Mouse (Mus musculus) adrenal gland, adult 18-20 months (tissue): ENCODE data around the gene Zfp3. TPM values are rescaled to one million over a fixed set of nuclear protein-coding genes. Genes with fewer than 3 reads are reported as not detected.

Experiments used
- DNase-seq, 2 experiments: peaks; one replicate each; pipeline ENCODE4 v3.0.0; 2021 to 2022; ENCODE audit warnings: low spot score in 2 of 2
- long read RNA-seq, 2 experiments: library from polyadenylated mRNA; stranded (forward); transcript quantifications; one replicate each; pipeline ENCODE4 v2.0.0; 2021
- total RNA-seq, 2 experiments: library from RNA; stranded (reverse); gene quantifications; 1 replicate in 1 of 2; 2 replicates in 1 of 2; pipeline ENCODE4 v1.2.3; 2021

Gene Zfp3
- total RNA-seq = 1 to 10 TPM; 9.2 to 9.5 TPM
- long read RNA-seq, experiment 1, partial matches to known transcripts = 0 of 3 reads
- long read RNA-seq, experiment 1, other reads (novel, unspliced or antisense) = 0 of 3 reads
- long read RNA-seq, experiment 2, transcript Zfp3-201 (2 exons, 2,061 nt) = major isoform, 5 of 5 reads
- long read RNA-seq, experiment 2, partial matches to known transcripts = 0 of 5 reads
- long read RNA-seq, experiment 2, other reads (novel, unspliced or antisense) = 0 of 5 reads

DNA sequence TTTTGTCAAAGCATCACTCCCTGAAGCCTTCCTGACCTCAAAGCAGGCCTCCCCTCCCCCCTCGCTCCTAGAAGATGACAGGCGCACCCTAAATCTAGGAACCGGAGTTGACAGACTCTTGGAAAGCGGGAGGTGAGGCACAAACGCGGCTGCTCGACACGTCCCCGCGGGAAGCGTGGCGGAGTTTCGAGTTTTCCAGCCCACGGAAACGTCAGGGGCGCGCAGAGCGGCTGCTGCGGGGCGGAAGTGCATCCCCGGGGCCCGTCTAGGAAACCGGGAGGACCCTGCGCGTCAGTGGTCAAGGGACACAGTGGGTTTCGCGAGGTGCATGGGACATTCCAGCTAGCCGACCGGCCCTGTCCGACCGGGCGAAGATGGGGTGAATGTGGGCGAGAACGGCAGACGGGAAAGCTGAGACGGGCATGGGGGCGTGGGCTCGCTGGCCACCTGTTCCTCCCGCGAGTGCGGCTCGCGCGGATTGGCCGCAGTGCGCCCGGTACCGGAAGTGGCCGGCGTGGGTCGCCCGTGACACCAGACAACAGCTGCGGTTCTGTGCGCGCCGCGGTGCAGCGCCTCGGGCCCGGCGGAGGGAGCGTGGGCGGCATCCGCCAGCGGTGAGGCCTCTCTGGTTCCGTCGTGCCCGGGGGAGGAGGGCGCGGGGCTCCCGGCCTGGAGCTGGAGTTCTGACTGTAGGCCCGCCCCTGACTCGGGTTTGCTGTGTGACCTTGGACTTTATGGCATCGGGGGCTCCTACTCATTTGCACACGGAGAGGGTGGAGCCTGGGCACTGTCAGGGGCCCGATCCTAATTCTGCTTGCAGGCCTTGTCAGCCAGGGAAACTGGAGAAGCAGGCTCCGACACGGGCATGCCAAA, at the start of gene Zfp3:
Zfp3 (plus strand) TSS at position 274 of the 873 bp plus-strand sequence.
- DNase-seq = peak; percentile 78 to 83

DNA sequence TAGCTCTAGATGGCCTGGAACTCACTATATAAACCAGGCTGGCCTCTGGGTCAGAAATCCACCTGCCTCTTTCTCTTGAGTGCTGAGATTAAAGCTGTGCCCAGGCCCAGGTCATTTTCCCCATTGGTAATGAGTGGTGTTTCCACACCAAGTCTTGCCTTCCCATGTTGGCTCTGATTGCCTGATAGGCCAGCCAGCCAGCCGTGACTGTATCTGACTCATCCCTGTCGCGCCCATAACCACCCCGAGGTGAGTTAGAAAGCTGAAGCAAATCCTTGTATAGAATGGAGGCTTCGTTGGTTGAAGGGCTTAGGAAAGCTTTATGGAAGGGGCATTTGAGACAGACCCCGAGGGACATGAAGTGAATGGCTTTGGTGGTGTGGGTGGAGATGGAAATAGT, 48.2 kb upstream of the Zfp3 start:
- no peak for DNase-seq

DNA sequence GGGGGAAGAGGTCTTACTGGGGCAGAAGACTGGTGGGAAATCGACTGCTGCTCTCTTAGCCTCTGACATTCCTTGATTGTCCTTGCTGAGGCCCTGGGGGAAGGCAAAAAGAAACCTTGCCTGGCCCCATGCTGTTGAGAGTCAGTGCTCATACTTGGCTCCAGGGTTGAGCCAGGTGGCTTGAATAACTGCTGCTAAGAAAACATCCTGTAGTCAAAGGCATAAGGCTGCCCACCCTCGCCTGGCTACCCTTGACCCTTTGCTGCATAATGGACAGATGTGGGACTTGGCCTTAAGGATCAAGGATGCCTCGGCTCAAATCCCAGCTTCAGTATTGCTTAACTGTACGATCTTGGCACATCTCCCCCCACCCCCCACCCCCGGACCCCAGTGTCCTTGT, 45.5 kb upstream of the Zfp3 start:
- peak in 1 of 2 experiments; percentile 38 for DNase-seq

DNA sequence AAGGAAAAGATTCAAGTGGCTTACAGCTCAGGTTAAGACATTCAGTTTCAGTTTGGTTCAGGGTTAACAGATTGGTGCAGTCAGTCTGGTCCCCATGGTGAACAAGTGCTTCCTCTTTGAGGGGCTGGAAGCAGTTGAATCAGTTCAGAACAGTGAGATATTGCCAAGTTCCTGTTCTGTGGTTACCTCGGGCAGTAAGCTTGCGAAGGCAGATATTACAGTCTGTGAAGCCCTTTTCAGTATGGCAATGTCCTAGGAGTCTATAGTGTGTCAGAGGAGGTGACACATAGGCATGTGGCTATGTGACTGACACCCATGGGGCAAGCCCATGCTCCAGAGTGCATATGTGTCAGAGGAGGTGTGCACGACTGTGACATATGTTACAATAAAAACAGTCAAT, 43.4 kb upstream of the Zfp3 start:
- no peak for DNase-seq

DNA sequence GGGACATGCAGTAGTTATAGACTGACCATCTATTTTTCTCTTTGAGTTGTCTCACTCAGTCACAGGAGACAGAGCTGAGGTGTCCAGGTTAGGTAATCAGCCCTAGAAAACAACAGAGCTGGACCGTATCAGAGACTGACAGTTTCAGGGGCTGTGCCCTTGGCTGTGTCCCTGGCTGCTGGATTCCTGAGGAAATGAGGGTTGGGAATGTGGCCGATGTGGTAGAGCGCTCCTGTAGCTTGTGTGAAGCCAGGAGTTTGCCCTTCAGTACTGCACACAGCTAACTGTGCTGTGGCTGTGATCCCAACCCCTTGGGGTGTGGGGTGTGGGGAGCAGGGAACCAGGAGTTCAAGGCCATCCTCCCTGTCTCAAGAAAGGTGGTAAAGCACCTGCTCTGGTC, 42.9 kb upstream of the Zfp3 start:
- peak in 1 of 2 experiments; percentile 35 for DNase-seq

DNA sequence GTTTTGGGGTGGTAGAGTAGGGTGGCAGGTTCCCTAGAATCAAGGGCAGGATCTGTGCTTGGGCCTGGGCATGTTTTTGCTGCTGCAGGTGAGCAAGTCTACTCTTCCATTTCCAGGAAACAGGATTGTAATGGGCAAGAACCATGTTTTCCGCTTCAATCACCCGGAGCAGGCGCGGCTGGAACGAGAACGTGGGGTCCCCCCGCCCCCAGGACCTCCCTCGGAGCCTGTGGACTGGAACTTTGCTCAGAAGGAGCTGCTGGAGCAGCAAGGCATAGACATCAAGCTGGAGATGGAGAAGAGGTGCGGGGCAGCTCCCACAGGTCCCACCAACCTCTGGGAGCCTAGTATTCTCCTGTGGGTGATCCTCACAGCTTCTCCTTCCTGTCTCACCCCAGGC, 39.3 kb upstream of the Zfp3 start:
- no peak for DNase-seq

DNA sequence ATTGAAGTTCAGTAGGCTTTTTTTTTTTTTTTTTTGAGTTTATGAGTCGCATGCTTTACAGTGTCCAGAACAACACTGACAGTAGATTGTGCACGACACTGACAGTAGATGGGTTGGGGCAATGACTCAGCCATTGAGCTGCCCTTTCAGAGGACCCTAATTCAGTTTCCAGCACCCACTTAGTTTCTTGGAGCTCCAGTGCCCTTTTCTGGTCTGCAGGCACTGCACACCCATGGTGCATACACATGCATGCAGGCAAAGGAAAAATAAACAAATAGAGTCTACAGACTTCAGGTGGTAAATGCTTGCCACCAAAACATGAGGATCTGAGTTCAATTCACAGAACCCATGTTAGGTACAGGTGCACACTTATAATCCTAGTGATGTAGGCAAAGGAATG, 37.4 kb upstream of the Zfp3 start:
- no peak for DNase-seq

DNA sequence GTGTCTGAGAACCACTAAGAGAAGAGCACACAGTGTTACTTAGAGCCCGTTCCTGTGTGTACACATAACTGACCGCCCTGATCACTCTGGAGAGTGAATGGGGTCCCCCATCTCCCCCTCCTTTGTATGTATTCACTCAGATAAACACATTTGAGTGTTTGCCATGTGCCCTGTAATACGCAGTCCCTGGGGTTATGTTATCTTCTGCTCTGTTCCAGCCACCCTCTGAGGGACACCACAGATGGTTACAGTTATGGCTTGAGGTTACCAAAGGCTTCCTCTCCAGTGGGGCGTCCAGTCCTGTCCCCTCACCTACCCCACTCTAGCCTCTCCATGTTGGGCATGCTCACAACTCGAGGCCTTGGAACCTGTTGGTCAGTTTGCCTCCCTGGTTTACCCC, 36.6 kb upstream of the Zfp3 start:
- DNase-seq = no peak

DNA sequence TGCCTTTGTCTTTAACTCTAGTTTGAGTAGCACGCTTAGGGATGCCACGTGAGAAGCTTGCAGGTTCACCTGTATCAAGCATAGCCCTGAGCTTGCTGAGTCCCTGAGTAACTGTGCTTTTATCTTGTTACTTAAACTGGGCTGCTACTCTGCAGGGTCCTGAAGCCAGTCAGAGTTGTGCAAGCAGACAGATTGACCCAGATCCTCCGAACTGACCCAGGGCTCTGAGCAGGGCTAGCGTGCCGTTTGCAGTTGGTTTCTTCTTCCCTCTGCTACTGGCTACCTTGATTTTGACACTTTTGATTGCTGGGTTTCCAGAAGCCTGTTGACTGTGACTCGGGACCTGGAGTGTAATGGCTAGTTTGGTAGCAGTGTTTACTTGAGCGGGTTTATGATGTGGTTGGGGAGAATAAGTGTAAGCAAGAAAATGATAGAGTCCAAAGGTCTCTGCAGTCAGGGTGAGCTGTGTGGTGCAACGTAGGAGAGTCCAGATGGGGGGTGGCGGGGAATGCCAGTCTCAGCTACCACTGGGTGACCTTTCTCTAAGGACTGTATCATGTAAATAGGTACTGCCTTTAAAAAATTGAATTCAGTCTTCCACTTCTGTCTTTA, 33.5 kb upstream of the Zfp3 start:
- no peak for DNase-seq

DNA sequence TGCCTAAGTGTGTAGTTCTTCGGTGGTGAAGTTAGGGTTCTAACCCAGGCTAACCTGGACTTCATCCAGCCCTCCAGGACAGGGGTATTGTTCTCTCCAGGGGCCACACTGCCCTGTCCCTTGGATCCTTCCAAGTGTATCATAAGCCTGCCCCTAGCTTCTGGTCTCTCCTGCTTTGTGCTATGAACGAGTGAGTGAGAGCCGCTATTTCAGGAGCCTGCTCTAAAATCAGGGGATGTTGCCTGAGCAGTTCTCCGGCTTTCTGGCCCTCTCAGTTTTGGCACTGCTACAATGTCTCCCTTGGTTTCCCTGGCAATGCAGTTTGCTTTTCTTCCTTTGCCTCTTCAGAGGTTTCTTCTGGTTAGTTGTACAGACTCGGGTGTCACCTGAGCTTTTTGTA, 32.8 kb upstream of the Zfp3 start:
- DNase-seq = no peak

DNA sequence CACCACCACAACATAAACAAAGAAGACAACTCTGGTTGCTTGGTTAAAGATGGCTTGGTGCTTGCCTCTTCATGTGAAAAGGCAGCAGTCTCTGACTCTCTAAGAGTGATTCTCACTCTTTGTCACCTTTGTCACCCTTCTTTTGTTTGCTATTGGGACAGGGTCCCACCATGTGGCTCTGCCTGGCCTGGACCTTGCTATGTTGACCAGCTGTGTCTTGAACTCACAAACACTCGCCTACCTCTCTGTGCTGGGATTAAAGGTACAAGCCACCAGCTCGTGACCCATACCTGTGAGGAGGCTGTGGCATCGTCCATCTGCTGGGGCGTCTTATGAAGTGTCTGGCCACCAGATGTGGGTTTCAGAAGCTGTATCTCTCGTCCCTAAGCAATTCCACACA, 30.8 kb upstream of the Zfp3 start:
- DNase-seq = no peak

DNA sequence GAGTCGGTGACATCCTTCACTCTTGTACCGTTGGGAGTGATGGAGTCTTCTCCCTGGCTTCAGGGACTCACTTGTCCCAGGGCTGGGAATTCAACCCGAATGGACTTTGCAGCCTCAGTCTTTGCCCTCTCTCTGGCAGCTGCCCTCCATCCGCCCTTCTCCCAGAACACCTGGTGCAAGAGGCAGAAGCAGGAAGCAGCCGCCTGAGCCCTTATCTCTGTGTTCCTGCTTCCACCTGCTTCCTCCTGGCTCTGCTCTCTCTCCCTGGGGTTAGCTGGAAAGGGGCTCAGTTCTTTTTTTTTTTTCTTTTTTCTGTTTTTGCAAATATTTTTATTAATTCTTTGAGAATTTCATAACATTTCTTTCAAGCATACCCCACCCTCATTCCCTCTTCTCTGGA, 26.3 kb upstream of the Zfp3 start:
- DNase-seq = no peak

DNA sequence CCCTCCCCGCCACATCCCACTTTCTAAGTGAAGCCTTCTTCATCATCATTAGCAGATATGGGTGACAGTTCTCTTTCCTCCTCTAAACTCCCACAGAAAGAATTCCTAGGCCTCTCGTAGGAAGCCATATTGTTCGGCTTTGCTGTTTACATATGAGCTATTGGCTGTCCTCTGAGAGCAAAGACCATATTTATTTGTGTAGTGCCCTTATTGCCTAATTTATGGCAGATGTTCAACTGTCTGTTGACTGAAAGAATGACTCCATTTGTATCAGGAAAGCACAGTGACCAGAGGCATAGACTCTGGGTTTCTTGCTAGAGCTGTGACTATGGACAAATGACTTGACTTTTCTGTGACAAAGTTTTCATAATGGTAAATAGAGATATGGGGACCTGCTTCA, 22.4 kb upstream of the Zfp3 start:
- DNase-seq = no peak

DNA sequence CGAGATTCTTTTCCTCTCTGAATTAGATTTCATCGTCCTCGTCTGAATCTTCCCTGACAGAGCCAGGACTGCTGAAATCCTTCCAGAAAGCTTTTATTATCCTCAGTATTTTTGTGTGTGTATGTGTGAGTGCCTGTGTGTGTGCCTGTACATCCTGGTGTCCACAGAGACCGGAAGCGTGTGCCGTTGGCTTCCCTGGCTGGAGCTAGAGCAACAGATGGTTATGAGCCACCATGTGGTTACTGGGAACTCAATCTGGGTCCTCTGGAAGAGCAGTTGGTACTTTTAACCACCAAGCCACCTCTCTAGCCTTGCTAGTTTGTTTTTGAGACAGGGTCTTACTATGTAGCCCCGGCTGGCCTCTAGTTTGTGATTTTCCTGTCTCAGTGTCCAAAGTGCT, 21.9 kb upstream of the Zfp3 start:
- DNase-seq = no peak

DNA sequence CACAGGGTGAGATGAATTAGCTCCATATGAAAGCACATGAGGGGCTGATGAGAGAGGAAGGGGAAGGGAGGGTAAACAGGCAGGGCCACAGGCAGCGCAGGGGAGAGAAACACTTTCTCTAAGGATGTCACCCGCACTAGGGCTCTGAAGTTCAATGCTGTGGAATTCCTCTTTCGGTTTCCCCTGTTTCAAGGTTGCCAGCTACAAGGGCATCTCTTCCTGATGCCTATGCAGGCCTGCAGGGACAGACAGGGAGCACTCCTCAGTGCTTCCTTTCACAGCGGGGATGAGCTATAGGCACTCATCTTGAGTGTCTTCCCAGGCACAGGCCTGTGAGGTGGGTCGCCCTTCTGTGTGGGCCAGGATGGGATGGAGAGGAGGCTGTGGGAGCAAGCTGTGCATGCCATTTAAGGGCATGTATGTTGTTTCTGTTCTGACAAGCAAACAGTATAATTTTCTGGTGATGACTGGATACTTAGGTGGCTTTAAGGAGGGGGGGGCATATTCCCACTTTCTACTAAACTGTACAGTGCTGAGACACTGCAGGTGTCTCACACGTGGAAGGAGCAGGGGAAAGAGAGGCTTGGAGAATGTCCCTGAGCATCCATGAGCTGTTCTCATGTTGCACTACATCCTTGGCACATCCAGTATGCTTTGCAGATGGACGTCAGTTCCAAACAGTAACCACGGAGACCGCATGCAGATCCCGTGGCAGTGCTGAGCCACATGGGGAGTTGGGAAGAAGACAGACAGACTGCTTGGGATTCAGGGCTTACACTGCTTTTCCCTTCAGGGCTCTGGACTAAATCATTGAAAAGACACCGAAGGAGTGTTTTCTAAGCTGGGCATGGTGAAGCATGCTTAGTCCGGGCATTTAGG, 21.2 kb upstream of the Zfp3 start:
- no peak for DNase-seq

DNA sequence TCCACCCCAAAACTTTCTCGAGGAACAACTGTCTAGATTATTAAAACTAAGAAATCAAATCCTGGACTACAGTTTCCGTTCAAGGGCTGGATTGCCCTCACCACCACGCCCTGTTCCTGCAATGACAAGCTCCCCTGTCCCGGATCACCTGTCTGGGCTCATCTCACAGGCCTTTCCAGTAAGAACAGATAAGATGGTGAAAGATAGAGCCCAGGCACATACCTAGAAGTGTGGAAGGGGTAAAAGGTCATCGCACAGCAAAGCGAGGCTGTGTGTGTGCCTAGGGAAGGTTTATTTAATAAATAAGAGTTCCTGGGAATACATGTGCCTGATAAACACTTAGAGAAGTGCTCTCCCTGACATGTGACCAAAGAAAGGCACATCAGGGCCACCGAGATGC, 18.4 kb upstream of the Zfp3 start:
- DNase-seq = no peak

DNA sequence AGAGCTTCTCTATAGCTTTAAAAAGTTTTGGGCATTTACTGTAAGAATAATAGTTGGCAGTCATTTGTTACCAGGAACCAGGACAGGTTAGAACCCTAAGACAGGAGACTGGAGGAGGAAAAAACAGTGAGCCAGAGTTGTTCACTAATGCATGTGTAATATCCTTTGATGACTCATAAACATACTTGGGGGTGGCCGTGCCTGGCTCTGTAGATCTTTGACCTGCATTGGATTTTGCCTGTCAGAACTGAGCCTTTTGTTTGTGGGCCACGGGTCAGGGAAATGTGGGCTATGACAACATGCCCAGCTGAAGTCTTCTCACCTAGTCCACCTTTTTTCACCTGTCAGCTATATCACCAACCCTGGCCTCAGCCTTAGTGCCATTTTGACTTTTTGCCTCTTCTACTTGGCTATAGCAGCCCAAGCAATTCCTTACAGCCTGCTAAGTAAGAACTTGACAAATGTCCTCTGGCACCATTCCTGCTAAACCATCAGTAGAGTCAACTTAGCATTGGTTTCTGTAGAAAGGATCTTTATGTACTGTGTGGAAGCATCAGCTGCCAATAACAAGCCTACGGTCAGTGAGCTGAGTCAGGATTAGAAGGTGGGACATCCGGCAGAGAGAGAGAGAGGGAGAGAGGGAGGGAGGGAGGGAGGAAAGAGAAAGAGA, 16.0 kb upstream of the Zfp3 start:
- no peak for DNase-seq

DNA sequence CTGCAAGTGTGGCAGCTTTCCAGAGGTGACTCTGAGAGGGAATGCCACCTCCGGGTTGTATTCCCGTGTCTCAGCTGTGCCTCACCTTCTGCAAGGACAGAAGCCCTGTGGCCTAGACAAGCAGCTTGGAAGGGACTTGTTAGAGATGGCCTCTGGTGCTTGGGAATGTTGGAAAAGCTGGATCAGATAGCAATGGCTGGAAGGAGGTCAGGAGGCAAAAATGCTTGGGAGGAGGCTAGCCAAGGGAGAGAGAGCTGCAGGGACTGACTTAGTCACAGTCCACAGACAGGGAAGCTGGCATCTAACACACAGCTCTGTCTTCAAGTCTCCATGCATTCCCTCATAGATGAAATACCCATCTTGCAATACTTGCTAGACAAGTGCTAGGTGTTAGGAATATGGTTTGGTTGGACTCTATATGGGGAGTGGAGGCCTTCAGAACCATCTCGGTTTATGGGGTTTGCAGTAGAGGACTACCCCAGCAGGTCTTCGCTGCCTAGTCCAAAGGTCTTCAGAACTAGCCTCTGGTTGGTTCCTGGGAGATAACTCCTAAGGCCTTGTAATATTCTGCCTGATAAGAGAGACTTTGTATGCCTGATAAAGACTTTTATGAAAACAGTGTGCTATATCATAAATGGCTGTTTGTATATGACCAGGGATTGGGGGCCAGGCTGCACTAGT, 11.5 kb upstream of the Zfp3 start:
- no peak for DNase-seq

DNA sequence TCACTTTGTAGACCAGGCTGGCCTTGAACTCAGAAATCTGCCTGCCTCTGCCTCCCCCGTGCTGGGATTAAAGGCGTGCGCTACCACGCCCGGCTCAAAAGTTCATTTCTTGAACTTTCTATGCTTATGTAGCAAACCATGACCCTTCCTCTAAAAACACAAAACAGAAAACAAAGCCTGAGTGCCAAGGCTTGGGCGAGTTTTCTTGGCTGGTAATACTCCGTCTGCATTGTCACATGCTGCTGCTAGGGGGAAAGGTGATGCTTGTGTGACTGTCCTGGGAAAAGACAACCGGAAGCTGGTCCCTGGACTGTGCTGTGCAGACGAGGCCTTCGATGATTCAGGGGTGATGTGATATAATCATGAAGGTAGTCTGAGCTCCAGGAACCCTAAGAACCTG, 10.9 kb upstream of the Zfp3 start:
- DNase-seq = no peak

DNA sequence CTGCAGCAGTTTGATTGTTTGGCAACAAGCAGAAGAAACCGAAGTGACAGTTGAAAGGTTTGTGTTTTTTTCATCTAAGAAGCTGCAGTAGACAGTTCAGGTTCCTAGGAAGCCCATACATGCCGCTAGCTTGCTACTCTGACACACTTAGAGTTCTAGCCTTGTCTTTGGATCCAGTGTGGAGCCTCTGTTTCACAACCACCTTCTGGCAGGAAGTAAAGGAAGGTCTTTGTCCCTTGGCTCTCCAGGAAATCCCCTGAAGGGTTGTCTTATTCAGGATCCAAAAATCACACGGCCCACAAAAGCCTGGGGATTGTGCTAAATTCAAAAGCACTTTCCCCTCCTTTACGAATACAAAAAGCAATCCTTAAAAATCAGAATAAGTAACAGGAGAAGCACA, 9.5 kb upstream of the Zfp3 start:
- no peak for DNase-seq
